Mouse (Mus musculus): ENCODE data around the gene Trp63.

- TF ChIP-seq POLR2A (IDR thresholded peaks at IDR 0.05; ENCODE audit: borderline replicate concordance, low read depth, low read length) (no peak), CTCF (IDR thresholded peaks at IDR 0.05; ENCODE audit: low read depth, low read length) (no peak)
Measured at GRCm38 (mm10) chr16:25684572-25684971, 1.0 kb downstream of the Trp63 start.

Measured in bone marrow macrophage, adult 2 months (primary cell).